8 mouse cellular contexts compared by ENCODE assay signal in genomic region chr10:97312978-97313377, GRCm38 (mm10).
DNase-seq lines count a peak whose midpoint lies in the region; ATAC-seq and TF ChIP-seq lines count a peak whose summit lies in the region.

No protein-coding gene starts in this region.

- peak; percentile 92 for DNase-seq in brain, embryonic 18.5 days (ENCODE audit: low read depth, low spot score)
- peak; percentile 97 for DNase-seq in kidney, postnatal 10 days
- DNase-seq in natural killer cell, adult 2 months (ENCODE audit: low spot score in 2 of 2) = peak; percentile 74 to 87

- peak; percentile 80 for ATAC-seq in erythroid progenitor cell, adult 5-6 weeks (replicated peaks; ENCODE audit: low FRiP score, poor library complexity, severe bottlenecking)
- peak; percentile 74 for ATAC-seq in heart, embryonic 13.5 days (ENCODE audit: extremely low read depth, insufficient number of reproducible peaks, low FRiP score, low TSS enrichment)
- peak; percentile 85 for ATAC-seq in liver, embryonic 12.5 days
- ATAC-seq in stomach, embryonic 15.5 days (ENCODE audit: insufficient read depth, low FRiP score, low read depth) = peak; percentile 85

- H3K4me2 ChIP-seq in heart, embryonic 13.5 days = peak overlapping the region; percentile 80
- peak overlapping the region; percentile 77 for H3K4me2 ChIP-seq in liver, embryonic 12.5 days
- peak overlapping the region; percentile 69 for H3K4me2 ChIP-seq in stomach, embryonic 15.5 days

- WGBS in heart, embryonic 13.5 days = under 1% methylated on average over 16 of the region's 17 CpGs
- WGBS in liver, embryonic 12.5 days (ENCODE audit: insufficient replicate concordance) = under 1% methylated on average over 17 of the region's 17 CpGs
- 1% methylated on average over 17 of the region's 17 CpGs for WGBS in stomach, embryonic 15.5 days

- H3K27me3 ChIP-seq in C2C12 (ENCODE audit: control insufficient read depth, insufficient read depth, insufficient read length) = no peaks in the 10 kb centered on the region
- no peaks in the 10 kb centered on the region for H3K27me3 ChIP-seq in heart, embryonic 13.5 days (replicated peaks)
- H3K27me3 ChIP-seq in liver, embryonic 12.5 days (replicated peaks) = no peaks in the 10 kb centered on the region
- no peaks in the 10 kb centered on the region for H3K27me3 ChIP-seq in stomach, embryonic 15.5 days (replicated peaks)

- no peaks in the 10 kb centered on the region for H3K79me2 ChIP-seq in C2C12 (ENCODE audit: control insufficient read depth, insufficient read depth)

- H3ac ChIP-seq in C2C12 (ENCODE audit: control insufficient read depth, insufficient read length, low read depth) = no peak overlapping the region

- no peaks in the 10 kb centered on the region for H3K36me3 ChIP-seq in C2C12 (ENCODE audit: control insufficient read depth, insufficient read depth)
- H3K36me3 ChIP-seq in heart, embryonic 13.5 days = no peaks in the 10 kb centered on the region
- no peaks in the 10 kb centered on the region for H3K36me3 ChIP-seq in liver, embryonic 12.5 days
- H3K36me3 ChIP-seq in stomach, embryonic 15.5 days = no peaks in the 10 kb centered on the region

- peak overlapping the region; percentile 98 for H3K27ac ChIP-seq in heart, embryonic 13.5 days (replicated peaks)
- 0 out of 2 replicates have a peak overlapping the region, but pooled peaks have one; percentile 10 for H3K27ac ChIP-seq in liver, embryonic 12.5 days
- peak overlapping the region; percentile 97 for H3K27ac ChIP-seq in stomach, embryonic 15.5 days

- peak overlapping the region; percentile 34 for H3K4me3 ChIP-seq in C2C12 (ENCODE audit: insufficient read depth, poor library complexity, severe bottlenecking)
- H3K4me3 ChIP-seq in heart, embryonic 13.5 days = peak overlapping the region; percentile 63
- H3K4me3 ChIP-seq in liver, embryonic 12.5 days = peak overlapping the region; percentile 55
- peak overlapping the region; percentile 51 for H3K4me3 ChIP-seq in stomach, embryonic 15.5 days (replicated peaks)

- peak; percentile 70 for TF ChIP-seq CTCF in C2C12 (IDR thresholded peaks at IDR 0.05; ENCODE audit: control insufficient read depth, insufficient read depth, insufficient read length)

- H3K4me1 ChIP-seq in heart, embryonic 13.5 days = peaks cover 7% of the 10 kb centered on the region; the same call in 1 of the 2 replicates
- H3K4me1 ChIP-seq in liver, embryonic 12.5 days = peaks cover 7% of the 10 kb centered on the region; the same call in 1 of the 2 replicates
- H3K4me1 ChIP-seq in stomach, embryonic 15.5 days = no peaks in the 10 kb centered on the region

- peak overlapping the region; percentile 88 for H3K9ac ChIP-seq in heart, embryonic 13.5 days
- peak overlapping the region; percentile 55 for H3K9ac ChIP-seq in liver, embryonic 12.5 days
- H3K9ac ChIP-seq in stomach, embryonic 15.5 days = peak overlapping the region; percentile 26; the same call in 1 of the 2 replicates

- H3K79me3 ChIP-seq in C2C12 (ENCODE audit: low read depth) = no peaks in the 10 kb centered on the region

- H3K9me3 ChIP-seq in heart, embryonic 13.5 days = no peaks in the 10 kb centered on the region
- no peaks in the 10 kb centered on the region for H3K9me3 ChIP-seq in liver, embryonic 12.5 days (replicated peaks)
- no peaks in the 10 kb centered on the region for H3K9me3 ChIP-seq in stomach, embryonic 15.5 days

TF ChIP-seq in C2C12, 6 proteins besides CTCF, POLR2A, EP300 and RAD21:
- TF ChIP-seq MYOD1 (IDR thresholded peaks at IDR 0.05; ENCODE audit: control insufficient read depth, insufficient read length, low read depth) (no peak), FOSL1 (IDR thresholded peaks at IDR 0.05; ENCODE audit: insufficient read depth, low read length, poor library complexity, severe bottlenecking) (no peak), USF1 (IDR thresholded peaks at IDR 0.05; ENCODE audit: low read depth) (no peak), MAX (IDR thresholded peaks at IDR 0.05) (no peak), MYOG (IDR thresholded peaks at IDR 0.05; ENCODE audit: control insufficient read depth, extremely low read depth, insufficient read length) (no peak), CEBPB (IDR thresholded peaks at IDR 0.05; ENCODE audit: low read depth) (no peak)

Comparison
In these comparisons a context has a peak if more than half of its experiments do, and no peak if none do; other contexts are left out.
1. Peak in every context shown above with its lines: DNase-seq, ATAC-seq, H3K4me3 ChIP-seq and H3K27ac ChIP-seq.
2. H3K27ac ChIP-seq: peak in every context shown above with its lines; median percentile 98 in heart, embryonic 13.5 days; 97 in stomach, embryonic 15.5 days; 10 in liver, embryonic 12.5 days.
3. H3K9ac ChIP-seq: peak in every context shown above with its lines; median percentile 88 in heart, embryonic 13.5 days; 55 in liver, embryonic 12.5 days; 26 in stomach, embryonic 15.5 days.